Mouse (Mus musculus) CH12.LX (cell line): ENCODE measurements at regions not wholly inside any gene's neighbourhood (a gene's known extent, or its start where the extent isn't known, plus 50 kb on each side); places are given as distances from the start of the nearest gene placed in this dataset.

Source experiments
- DNase-seq: peaks from one replicate; pipeline ENCODE4 v3.0.0-alpha.2; 2013; ENCODE audit errors: extremely low read depth
- H3K27ac ChIP-seq: 2 replicates; pipeline ENCODE4 v1.5.1; 2012; ENCODE audit warnings: low read depth, mild to moderate bottlenecking, control low read depth, moderate library complexity; ENCODE audit not compliant: insufficient read depth
- H3K27me3 ChIP-seq: replicated peaks from 2 replicates; pipeline ENCODE3; 2012; ENCODE audit warnings: inconsistent platforms
- H3K36me3 ChIP-seq, 2 experiments: replicated peaks in 1 of 2; 2 replicates each; pipeline versions ENCODE3 to v1.6.1; 2012; ENCODE audit warnings: inconsistent platforms in 1 of 2, low read length in 1 of 2, mild to moderate bottlenecking in 1 of 2, mixed read lengths in 1 of 2, moderate library complexity in 1 of 2; ENCODE audit not compliant: control insufficient read depth in 1 of 2, insufficient read depth in 1 of 2
- H3K4me1 ChIP-seq, 2 experiments: 2 replicates each; pipeline ENCODE4 v1.6.1; 2012; ENCODE audit warnings: inconsistent platforms in 1 of 2, moderate library complexity in 1 of 2; ENCODE audit not compliant: insufficient read depth in 2 of 2, control insufficient read depth in 1 of 2
- H3K4me2 ChIP-seq: 2 replicates; pipeline ENCODE4 v1.6.1; 2012; ENCODE audit warnings: low read depth, mild to moderate bottlenecking, control low read depth; ENCODE audit not compliant: poor library complexity, insufficient read depth, severe bottlenecking
- H3K4me3 ChIP-seq, 3 experiments: fragments of 150-350 bp in 1 of 3; sonication (generic) in 1 of 3; replicated peaks in 1 of 3; 2 replicates each; pipeline versions ENCODE3 to v1.5.1; 2011 to 2012; ENCODE audit warnings: low read depth in 2 of 3, low read length in 2 of 3, mild to moderate bottlenecking in 2 of 3, moderate library complexity in 2 of 3, control low read depth in 1 of 3, improper control_type of control experiment in 1 of 3, inconsistent platforms in 1 of 3, mixed read lengths in 1 of 3; ENCODE audit not compliant: poor library complexity in 1 of 3
- H3K79me2 ChIP-seq: replicated peaks from 2 replicates; pipeline ENCODE4 v1.6.1; 2012; ENCODE audit warnings: mild to moderate bottlenecking, moderate library complexity; ENCODE audit not compliant: control insufficient read depth, poor library complexity, insufficient read depth, severe bottlenecking; ENCODE audit errors: extremely low read depth
- H3K9ac ChIP-seq: 2 replicates; pipeline ENCODE4 v1.6.1; 2012; ENCODE audit warnings: low read depth, mild to moderate bottlenecking, control low read depth, moderate library complexity; ENCODE audit not compliant: insufficient read depth
- H3K9me3 ChIP-seq: replicated peaks from 2 replicates; pipeline ENCODE3; 2012; ENCODE audit warnings: low read length, inconsistent platforms, mixed read lengths
- CHD1 ChIP-seq: IDR thresholded peaks from 2 replicates; pipeline ENCODE4 v1.6.1; 2012; ENCODE audit warnings: low read depth, low read length, improper control_type of control experiment, inconsistent platforms
- CHD2 ChIP-seq: IDR thresholded peaks from 2 replicates; pipeline ENCODE4 v1.6.1; 2011; ENCODE audit warnings: low read length, improper control_type of control experiment
- CTCF ChIP-seq, 2 experiments: IDR thresholded peaks in 1 of 2; conservative IDR thresholded peaks in 1 of 2; 2 replicates each; pipeline ENCODE4 v1.5.1; 2011 to 2012; ENCODE audit warnings: low read depth in 2 of 2, low read length in 2 of 2, improper control_type of control experiment in 1 of 2, inconsistent platforms in 1 of 2, mild to moderate bottlenecking in 1 of 2, moderate library complexity in 1 of 2
- ELF1 ChIP-seq: IDR thresholded peaks from 2 replicates; pipeline ENCODE4 v1.6.1; 2014; ENCODE audit warnings: low read depth, mild to moderate bottlenecking, inconsistent platforms, low read length, improper control_type of control experiment
- EP300 ChIP-seq: IDR thresholded peaks from 2 replicates; pipeline ENCODE4 v1.6.1; 2011; ENCODE audit warnings: low read length, improper control_type of control experiment
- ETS1 ChIP-seq: conservative IDR thresholded peaks from 2 replicates; pipeline ENCODE4 v1.6.1; 2012; ENCODE audit warnings: low read depth, mild to moderate bottlenecking, inconsistent platforms, low read length, improper control_type of control experiment, moderate library complexity
- HCFC1 ChIP-seq: IDR thresholded peaks from 2 replicates; pipeline ENCODE4 v1.6.1; 2012; ENCODE audit warnings: low read depth, mild to moderate bottlenecking, inconsistent platforms, low read length, improper control_type of control experiment
- IRF4 ChIP-seq: IDR thresholded peaks from 2 replicates; pipeline ENCODE4 v1.6.1; 2014; ENCODE audit warnings: low read depth, mild to moderate bottlenecking, inconsistent platforms, low read length, improper control_type of control experiment
- JUN ChIP-seq: IDR thresholded peaks from 2 replicates; pipeline ENCODE4 v1.6.1; 2011; ENCODE audit warnings: low read depth, mild to moderate bottlenecking, low read length, improper control_type of control experiment, moderate library complexity; ENCODE audit not compliant: insufficient read depth
- MAFK ChIP-seq: IDR thresholded peaks from 2 replicates; pipeline ENCODE4 v1.6.1; 2011; ENCODE audit warnings: low read length, improper control_type of control experiment; ENCODE audit not compliant: insufficient replicate concordance
- MEF2A ChIP-seq: IDR thresholded peaks from 2 replicates; pipeline ENCODE4 v1.6.1; 2014; ENCODE audit warnings: low read depth, mild to moderate bottlenecking, inconsistent platforms, low read length, improper control_type of control experiment, borderline replicate concordance
- PAX5 ChIP-seq: IDR thresholded peaks from 2 replicates; pipeline ENCODE4 v1.6.1; 2012; ENCODE audit warnings: low read length, inconsistent platforms, mixed read lengths
- POLR2A ChIP-seq: IDR thresholded peaks from 2 replicates; pipeline ENCODE4 v1.6.1; 2011; ENCODE audit warnings: low read depth, mild to moderate bottlenecking, improper control_type of control experiment, low read length
- POLR2AphosphoS2 ChIP-seq: IDR thresholded peaks from 2 replicates; pipeline ENCODE4 v1.6.1; 2011; ENCODE audit warnings: low read depth, low read length, improper control_type of control experiment
- RCOR1 ChIP-seq: conservative IDR thresholded peaks from 2 replicates; pipeline ENCODE4 v1.6.1; 2012; ENCODE audit warnings: low read depth, mild to moderate bottlenecking, inconsistent platforms, low read length, improper control_type of control experiment
- SIN3A ChIP-seq: IDR thresholded peaks from 2 replicates; pipeline ENCODE4 v1.6.1; 2012; ENCODE audit warnings: low read length, improper control_type of control experiment, inconsistent platforms
- SMC3 ChIP-seq: IDR thresholded peaks from 2 replicates; pipeline ENCODE4 v1.6.1; 2011; ENCODE audit warnings: low read depth, low read length, improper control_type of control experiment
- TBP ChIP-seq: conservative IDR thresholded peaks from 2 replicates; pipeline ENCODE4 v1.6.1; 2011; ENCODE audit warnings: low read depth, low read length, improper control_type of control experiment
- UBTF ChIP-seq: IDR thresholded peaks from 2 replicates; pipeline ENCODE4 v1.6.1; 2012; ENCODE audit warnings: low read depth, mild to moderate bottlenecking, inconsistent platforms, low read length, improper control_type of control experiment, moderate library complexity
- ZKSCAN1 ChIP-seq: IDR thresholded peaks from 2 replicates; pipeline ENCODE4 v1.6.1; 2012; ENCODE audit warnings: low read depth, inconsistent platforms, low read length, improper control_type of control experiment, borderline replicate concordance
- ZMIZ1 ChIP-seq: IDR thresholded peaks from 2 replicates; pipeline ENCODE4 v1.6.1; 2012; ENCODE audit warnings: low read depth, mild to moderate bottlenecking, inconsistent platforms, low read length, improper control_type of control experiment
- ZNF384 ChIP-seq: IDR thresholded peaks from 2 replicates; pipeline ENCODE4 v1.6.1; 2012; ENCODE audit warnings: low read depth, low read length, improper control_type of control experiment, inconsistent platforms
- dilution Hi-C: fragments of 300-500 bp; cut with MboI; formaldehyde crosslinking; loops from 2 replicates; pipeline ENCODE4 v1.14.3; 2020; ENCODE audit warnings: low sequenced_read_pairs; ENCODE audit not compliant: extremely low pct_unique_long_range_greater_than_20kb, extremely low pct_ligation_motif_present
- in situ Hi-C: fragments of 300-500 bp; cut with MboI; formaldehyde crosslinking; loops from 3 replicates; pipeline ENCODE4 v1.14.3; 2019; ENCODE audit warnings: low sequenced_read_pairs, low pct_ligation_motif_present, low pct_unique_long_range_greater_than_20kb, mixed read lengths

GRCm38 (mm10) chr16:65160286-65160685 lies 54.6 kb upstream of the Htr1f start:
- Histone ChIP-seq H3K79me2 (no peaks in the 10 kb centered on the region), H3K9me3 (no peaks in the 10 kb centered on the region), H3K27ac (no peak overlapping the region), H3K4me2 (no peak overlapping the region), H3K4me3 (no peak overlapping the region), H3K9ac (no peak overlapping the region), H3K4me1 (peaks cover 0 to 5% of the 10 kb centered on the region in 2 experiments; a peak in 2 of 4 replicates), H3K36me3 (no peaks in the 10 kb centered on the region), H3K27me3 (no peaks in the 10 kb centered on the region)
- in situ Hi-C loops: no loop called here
- TF ChIP-seq CHD1: no peak
- TF ChIP-seq MAFK: no peak
- no peak for TF ChIP-seq EP300
- no peak for TF ChIP-seq RCOR1
- TF ChIP-seq PAX5: no peak
- TF ChIP-seq ELF1: no peak
- TF ChIP-seq POLR2AphosphoS2: no peak
- no peak for TF ChIP-seq ZKSCAN1
- TF ChIP-seq UBTF: no peak
- no peak for TF ChIP-seq SIN3A
- no peak for TF ChIP-seq TBP
- TF ChIP-seq ZMIZ1: no peak
- TF ChIP-seq HCFC1: no peak
- TF ChIP-seq IRF4: no peak
- no peak for TF ChIP-seq CHD2
- TF ChIP-seq JUN: no peak
- no peak for TF ChIP-seq CTCF (conservative IDR thresholded peaks at IDR 0.05 in 1 of 2, IDR thresholded peaks at IDR 0.05 in 1 of 2; ENCODE audit: low read depth in 2 of 2, low read length in 2 of 2)
- no peak for TF ChIP-seq POLR2A
- TF ChIP-seq MEF2A: no peak
- no peak for DNase-seq
- dilution Hi-C loops: no loop called here

GRCm38 (mm10) chr16:65155536-65155935 lies 49.9 kb upstream of the Htr1f start:
- Histone ChIP-seq H3K9ac (no peak overlapping the region), H3K27me3 (no peaks in the 10 kb centered on the region), H3K4me3 (no peak overlapping the region), H3K9me3 (no peaks in the 10 kb centered on the region), H3K4me2 (no peak overlapping the region), H3K4me1 (peaks cover 0 to 16% of the 10 kb centered on the region in 2 experiments; a peak in 2 of 4 replicates), H3K36me3 (no peaks in the 10 kb centered on the region), H3K27ac (no peak overlapping the region), H3K79me2 (no peaks in the 10 kb centered on the region)
- no peak for TF ChIP-seq IRF4
- TF ChIP-seq ZMIZ1: no peak
- TF ChIP-seq JUN: no peak
- TF ChIP-seq SIN3A: no peak
- TF ChIP-seq ETS1: no peak
- no peak for TF ChIP-seq POLR2A
- no peak for TF ChIP-seq POLR2AphosphoS2
- no peak for TF ChIP-seq SMC3
- no peak for TF ChIP-seq ZNF384
- TF ChIP-seq CHD1: no peak
- in situ Hi-C loops: no loop called here
- dilution Hi-C loops: no loop called here
- DNase-seq: no peak
